ENCODE assay signal across 7 mouse cellular contexts in the genomic region with DNA sequence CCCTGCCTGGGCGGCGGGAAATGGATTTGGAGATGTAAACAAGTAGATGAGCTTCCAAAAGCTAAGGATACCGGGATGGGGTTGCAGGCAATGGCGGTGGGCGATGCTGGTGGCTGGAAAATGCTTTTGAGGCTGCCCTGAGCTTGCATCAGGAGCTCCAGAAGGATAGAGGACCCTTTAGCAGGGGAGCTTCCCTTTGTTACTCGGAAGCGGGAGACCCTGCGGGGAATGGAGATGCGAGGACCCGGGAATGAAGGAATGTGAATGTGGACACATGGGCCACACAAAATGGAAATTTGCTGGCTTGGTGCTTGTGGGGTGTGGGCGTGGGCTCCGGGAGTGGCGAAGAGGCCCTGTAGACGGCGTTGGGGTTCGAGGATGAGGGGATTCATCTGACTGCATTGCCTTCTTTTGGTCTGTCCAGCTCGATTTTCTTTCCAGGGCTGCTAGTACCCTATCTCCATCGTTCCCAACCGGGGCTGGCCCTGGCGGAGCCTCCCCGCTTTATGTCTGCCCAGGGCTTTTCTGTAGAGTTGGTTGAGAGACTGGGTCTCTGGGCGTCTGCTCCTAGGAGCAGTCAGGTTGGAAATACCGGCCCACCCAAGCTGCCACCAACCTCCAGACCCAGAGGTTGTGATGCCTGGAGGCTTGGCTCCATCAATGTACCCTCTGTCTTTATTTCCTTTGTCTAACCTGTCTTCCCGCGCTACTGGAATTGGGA. TPM values are rescaled to one million over a fixed set of nuclear protein-coding genes. Genes with fewer than 3 reads are reported as not detected.
DNase-seq lines count a peak whose midpoint lies in the region; ATAC-seq and TF ChIP-seq lines count a peak whose summit lies in the region.

No protein-coding gene starts in this region.

- peak overlapping the region; percentile 50 for H3K9ac ChIP-seq in lung, embryonic 15.5 days
- peak overlapping the region; percentile 86 for H3K9ac ChIP-seq in forebrain, embryonic 12.5 days
- peak overlapping the region; percentile 5 for H3K9ac ChIP-seq in intestine, postnatal 0 days (ENCODE audit: low read depth, low read length)

- H3K9me3 ChIP-seq in lung, embryonic 15.5 days: no peaks in the 10 kb centered on the region
- no peaks in the 10 kb centered on the region for H3K9me3 ChIP-seq in forebrain, embryonic 12.5 days
- no peaks in the 10 kb centered on the region for H3K9me3 ChIP-seq in intestine, postnatal 0 days (ENCODE audit: control insufficient read depth)

- ATAC-seq in lung, embryonic 15.5 days (ENCODE audit: borderline replicate concordance, extremely low read depth, low FRiP score, low TSS enrichment): no peak
- ATAC-seq in forebrain, embryonic 12.5 days (ENCODE audit: low FRiP score): peak; percentile 47; the same call in 1 of the 2 replicates
- no peak for ATAC-seq in intestine, postnatal 0 days

- H3K4me1 ChIP-seq in lung, embryonic 15.5 days: peaks cover 15% of the 10 kb centered on the region
- H3K4me1 ChIP-seq in forebrain, embryonic 12.5 days: peaks cover 23% of the 10 kb centered on the region
- no peaks in the 10 kb centered on the region for H3K4me1 ChIP-seq in intestine, postnatal 0 days (replicated peaks; ENCODE audit: control insufficient read depth, insufficient read depth, low read length)
- peaks cover 21% of the 10 kb centered on the region for H3K4me1 ChIP-seq in olfactory bulb, adult 2 months (ENCODE audit: control insufficient read depth, insufficient read depth, low read length)

- DNase-seq in lung, postnatal 4 days: no peak
- no peak for DNase-seq in yolk sac, embryonic 10.5 days (ENCODE audit: low spot score)
- DNase-seq in ovary, postnatal 10 days (ENCODE audit: low spot score): no peak

- peaks cover 15% of the 10 kb centered on the region for H3K27me3 ChIP-seq in lung, embryonic 15.5 days
- H3K27me3 ChIP-seq in forebrain, embryonic 12.5 days: 0 out of 2 replicates have a peak, but pooled peaks cover 5% of the 10 kb centered on the region
- H3K27me3 ChIP-seq in intestine, postnatal 0 days (replicated peaks; ENCODE audit: control insufficient read depth, insufficient read depth, low read length): peaks cover 16% of the 10 kb centered on the region

- peak overlapping the region; percentile 95 for H3K4me2 ChIP-seq in lung, embryonic 15.5 days
- peak overlapping the region; percentile 74 for H3K4me2 ChIP-seq in forebrain, embryonic 12.5 days
- H3K4me2 ChIP-seq in intestine, postnatal 0 days (replicated peaks; ENCODE audit: low read depth): peak overlapping the region; percentile 75

- TF ChIP-seq CTCF in intestine, postnatal 0 days (IDR thresholded peaks at IDR 0.05; ENCODE audit: low read depth): no peak
- TF ChIP-seq CTCF in olfactory bulb, adult 2 months (IDR thresholded peaks at IDR 0.05; ENCODE audit: insufficient read depth, low read depth, low read length): no peak

- peak overlapping the region; percentile 57 for H3K4me3 ChIP-seq in lung, embryonic 15.5 days
- H3K4me3 ChIP-seq in forebrain, embryonic 12.5 days (replicated peaks): peak overlapping the region; percentile 69
- peak overlapping the region; percentile 46 for H3K4me3 ChIP-seq in intestine, postnatal 0 days (ENCODE audit: low read depth, low read length)
- H3K4me3 ChIP-seq in olfactory bulb, adult 2 months (ENCODE audit: insufficient read depth, low read depth, low read length): peak overlapping the region; percentile 56

- H3K36me3 ChIP-seq in lung, embryonic 15.5 days: no peaks in the 10 kb centered on the region
- H3K36me3 ChIP-seq in forebrain, embryonic 12.5 days (replicated peaks): peaks cover 16% of the 10 kb centered on the region
- H3K36me3 ChIP-seq in intestine, postnatal 0 days (ENCODE audit: control insufficient read depth, insufficient read depth): no peaks in the 10 kb centered on the region

- 4% methylated on average over 25 of the region's 25 CpGs for whole genome bisulfite sequencing in lung, embryonic 15.5 days
- 1% methylated on average over 25 of the region's 25 CpGs for WGBS in forebrain, embryonic 12.5 days
- WGBS in intestine, postnatal 0 days: 11% methylated on average over 25 of the region's 25 CpGs
- WGBS in olfactory bulb, adult 2 months: 13% methylated on average over 25 of the region's 25 CpGs

- no peak for TF ChIP-seq POLR2A in olfactory bulb, adult 2 months (IDR thresholded peaks at IDR 0.05; ENCODE audit: insufficient read depth, low read depth, low read length)

- H3K27ac ChIP-seq in lung, embryonic 15.5 days: no peak overlapping the region
- H3K27ac ChIP-seq in forebrain, embryonic 12.5 days: peak overlapping the region; percentile 83
- no peak overlapping the region for H3K27ac ChIP-seq in intestine, postnatal 0 days (ENCODE audit: low read depth, low read length)
- H3K27ac ChIP-seq in olfactory bulb, adult 2 months (ENCODE audit: insufficient read depth, low read depth, low read length): no peak overlapping the region

RNA-seq across cellular contexts. Expression of gene Fxyd6, which starts 0.8 kb away (rescaled TPM):
- 45.4 and 50.4 TPM in 2 replicates for polyA plus RNA-seq in lung, embryonic 15.5 days (2015; fragmentation: Nextera tagmentation; extraction: Ambion mirVana)
- polyA plus RNA-seq in forebrain, embryonic 12.5 days (2016; fragmentation: Nextera tagmentation; extraction: Ambion mirVana): 206 TPM in 2 replicates
- 54.5 and 57.2 TPM in 2 replicates for polyA plus RNA-seq in intestine, postnatal 0 days (2015; fragmentation: Nextera tagmentation; extraction: Ambion mirVana)
- not detected in 2 replicates for polyA plus RNA-seq in olfactory bulb, adult 2 months (2012; ENCODE audit: insufficient read depth, insufficient read length, low replicate concordance, missing spikeins)

RNA-seq across cellular contexts. Expression of gene Fxyd2, which starts 28.7 kb away (rescaled TPM):
- polyA plus RNA-seq in lung, embryonic 15.5 days (2015; fragmentation: Nextera tagmentation; extraction: Ambion mirVana): 1.7 and 3.3 TPM in 2 replicates
- polyA plus RNA-seq in forebrain, embryonic 12.5 days (2016; fragmentation: Nextera tagmentation; extraction: Ambion mirVana): 2.0 and 2.3 TPM in 2 replicates
- 1.2 and 1.7 TPM in 2 replicates for polyA plus RNA-seq in intestine, postnatal 0 days (2015; fragmentation: Nextera tagmentation; extraction: Ambion mirVana)
- not detected in 2 replicates for polyA plus RNA-seq in olfactory bulb, adult 2 months (2012; ENCODE audit: insufficient read depth, insufficient read length, low replicate concordance, missing spikeins)

RNA-seq across cellular contexts. Expression of gene Tmprss13, which starts 51.9 kb away (rescaled TPM):
- 0.28 and 0.37 TPM in 2 replicates for polyA plus RNA-seq in lung, embryonic 15.5 days (2015; fragmentation: Nextera tagmentation; extraction: Ambion mirVana)
- 0.08 TPM in 1 of 2 replicates, not detected in the other for polyA plus RNA-seq in forebrain, embryonic 12.5 days (2016; fragmentation: Nextera tagmentation; extraction: Ambion mirVana)
- polyA plus RNA-seq in intestine, postnatal 0 days (2015; fragmentation: Nextera tagmentation; extraction: Ambion mirVana): 0.04 TPM in 1 of 2 replicates, not detected in the other
- not detected in 2 replicates for polyA plus RNA-seq in olfactory bulb, adult 2 months (2012; ENCODE audit: insufficient read depth, insufficient read length, low replicate concordance, missing spikeins)

RNA-seq across cellular contexts. Expression of gene Dscaml1, which starts 55.7 kb away (rescaled TPM):
- polyA plus RNA-seq in lung, embryonic 15.5 days (2015; fragmentation: Nextera tagmentation; extraction: Ambion mirVana): 0.10 and 0.27 TPM in 2 replicates
- 7.0 and 8.9 TPM in 2 replicates for polyA plus RNA-seq in forebrain, embryonic 12.5 days (2016; fragmentation: Nextera tagmentation; extraction: Ambion mirVana)
- 0.08 and 0.09 TPM in 2 replicates for polyA plus RNA-seq in intestine, postnatal 0 days (2015; fragmentation: Nextera tagmentation; extraction: Ambion mirVana)
- not detected in 2 replicates for polyA plus RNA-seq in olfactory bulb, adult 2 months (2012; ENCODE audit: insufficient read depth, insufficient read length, low replicate concordance, missing spikeins)

Comparison
In these comparisons a context has a peak if more than half of its experiments do, and no peak if none do; other contexts are left out.
1. H3K9ac ChIP-seq: peak in every context shown above with its lines; median percentile 86 in forebrain, embryonic 12.5 days; 50 in lung, embryonic 15.5 days; 5 in intestine, postnatal 0 days.